Mouse (Mus musculus): ENCODE results near the gene Olfr790. TPM values are rescaled to one million over a fixed set of nuclear protein-coding genes. Genes with fewer than 3 reads are reported as not detected.

The Olfr790 gene
- polyA plus RNA-seq, 1 experiment from 2014 or later, result not detected

Other genes with a start within 250 kb of the Olfr790 start
- not detected in 2 replicates for gene Olfr776, start 239.4 kb upstream of the Olfr790 start, polyA plus RNA-seq (2016; fragmentation: Nextera tagmentation; extraction: Ambion mirVana)
- not detected in 2 replicates for gene Olfr777, start 227.0 kb upstream of the Olfr790 start, polyA plus RNA-seq (2016; fragmentation: Nextera tagmentation; extraction: Ambion mirVana)
- gene Olfr780, start 180.4 kb upstream of the Olfr790 start, polyA plus RNA-seq (2016; fragmentation: Nextera tagmentation; extraction: Ambion mirVana), result not detected in 2 replicates
- not detected in 2 replicates for gene Olfr781, start 169.6 kb upstream of the Olfr790 start, polyA plus RNA-seq (2016; fragmentation: Nextera tagmentation; extraction: Ambion mirVana)
- gene Olfr782, start 149.6 kb upstream of the Olfr790 start, polyA plus RNA-seq (2016; fragmentation: Nextera tagmentation; extraction: Ambion mirVana), result not detected in 2 replicates
- gene Olfr784, start 114.4 kb upstream of the Olfr790 start, polyA plus RNA-seq (2016; fragmentation: Nextera tagmentation; extraction: Ambion mirVana), result 0.06 TPM in 1 of 2 replicates, not detected in the other
- gene Olfr785, start 93.1 kb upstream of the Olfr790 start, polyA plus RNA-seq (2016; fragmentation: Nextera tagmentation; extraction: Ambion mirVana), result not detected in 2 replicates
- gene Olfr786, start 71.2 kb upstream of the Olfr790 start, polyA plus RNA-seq (2016; fragmentation: Nextera tagmentation; extraction: Ambion mirVana), result not detected in 2 replicates
- gene Olfr787, start 36.6 kb upstream of the Olfr790 start, polyA plus RNA-seq (2016; fragmentation: Nextera tagmentation; extraction: Ambion mirVana), result not detected in 2 replicates
- gene Olfr788, start 27.5 kb upstream of the Olfr790 start, polyA plus RNA-seq (2016; fragmentation: Nextera tagmentation; extraction: Ambion mirVana), result not detected in 2 replicates
- not detected in 2 replicates for gene Olfr789, start 13.7 kb upstream of the Olfr790 start, polyA plus RNA-seq (2016; fragmentation: Nextera tagmentation; extraction: Ambion mirVana)
- not detected in 2 replicates for gene Olfr791, start 23.3 kb downstream of the Olfr790 start, polyA plus RNA-seq (2016; fragmentation: Nextera tagmentation; extraction: Ambion mirVana)
- not detected in 2 replicates for gene Olfr792, start 40.7 kb downstream of the Olfr790 start, polyA plus RNA-seq (2016; fragmentation: Nextera tagmentation; extraction: Ambion mirVana)
- gene Olfr794, start 69.2 kb downstream of the Olfr790 start, polyA plus RNA-seq (2016; fragmentation: Nextera tagmentation; extraction: Ambion mirVana), result not detected in 2 replicates
- not detected in 2 replicates for gene Olfr796, start 114.1 kb downstream of the Olfr790 start, polyA plus RNA-seq (2016; fragmentation: Nextera tagmentation; extraction: Ambion mirVana)
- gene Olfr798, start 129.4 kb downstream of the Olfr790 start, polyA plus RNA-seq (2016; fragmentation: Nextera tagmentation; extraction: Ambion mirVana), result not detected in 2 replicates
- not detected in 2 replicates for gene Olfr799, start 139.0 kb downstream of the Olfr790 start, polyA plus RNA-seq (2016; fragmentation: Nextera tagmentation; extraction: Ambion mirVana)
- not detected in 2 replicates for gene Olfr800, start 159.2 kb downstream of the Olfr790 start, polyA plus RNA-seq (2016; fragmentation: Nextera tagmentation; extraction: Ambion mirVana)
- gene Olfr801, start 175.4 kb downstream of the Olfr790 start, polyA plus RNA-seq (2016; fragmentation: Nextera tagmentation; extraction: Ambion mirVana), result not detected in 2 replicates
- not detected in 2 replicates for gene Olfr802, start 189.7 kb downstream of the Olfr790 start, polyA plus RNA-seq (2016; fragmentation: Nextera tagmentation; extraction: Ambion mirVana)
- not detected in 2 replicates for gene Olfr803, start 195.8 kb downstream of the Olfr790 start, polyA plus RNA-seq (2016; fragmentation: Nextera tagmentation; extraction: Ambion mirVana)
- gene Olfr804, start 204.7 kb downstream of the Olfr790 start, polyA plus RNA-seq (2016; fragmentation: Nextera tagmentation; extraction: Ambion mirVana), result not detected in 2 replicates
- not detected in 2 replicates for gene Olfr805, start 230.9 kb downstream of the Olfr790 start, polyA plus RNA-seq (2016; fragmentation: Nextera tagmentation; extraction: Ambion mirVana)
- not detected in 2 replicates for gene Olfr806, start 243.4 kb downstream of the Olfr790 start, polyA plus RNA-seq (2016; fragmentation: Nextera tagmentation; extraction: Ambion mirVana)